Mouse (Mus musculus): ENCODE data around the gene Gm42715.
A peak's percentile ranks its signal among the peaks of the same experiment; 100 is the strongest.
"Not testable (repeated sequence)": the region's sequence is repeated elsewhere in the genome, so short reads cannot be mapped to it uniquely, and the experiment has no call there.

The Gm42715 gene

GRCm38 (mm10) chr7:127497382-127497781 lies 22.0 kb upstream of the Gm42715 start:
- DNase-seq (ENCODE audit: low read depth) = no peak

- peak; percentile 72 for DNase-seq (ENCODE audit: low read depth)
Observed at GRCm38 (mm10) chr7:127498407-127498806, 21.0 kb upstream of the Gm42715 start.

GRCm38 (mm10) chr7:127508291-127508690 lies 11.1 kb upstream of the Gm42715 start:
- DNase-seq (ENCODE audit: low read depth) = no peak

- not testable (repeated sequence) for DNase-seq (ENCODE audit: low read depth)
Observed at GRCm38 (mm10) chr7:127509830-127510229, 9.6 kb upstream of the Gm42715 start.

- DNase-seq (ENCODE audit: low read depth) = no peak
Observed at GRCm38 (mm10) chr7:127511241-127511640, 8.1 kb upstream of the Gm42715 start.

- DNase-seq (ENCODE audit: low read depth) = peak; percentile 97
Observed at GRCm38 (mm10) chr7:127511808-127512230, 7.6 kb upstream of the Gm42715 start, which contains the start of gene Srcap. Srcap (plus strand) TSS chr7:127511983.

GRCm38 (mm10) chr7:127512231-127513015 lies 7.0 kb upstream of the Gm42715 start:
- DNase-seq (ENCODE audit: low read depth) = peak; percentile 96

- no peak for DNase-seq (ENCODE audit: low read depth)
Observed at GRCm38 (mm10) chr7:127513016-127513390, 6.4 kb upstream of the Gm42715 start.

- no peak for DNase-seq (ENCODE audit: low read depth)
Observed at GRCm38 (mm10) chr7:127513781-127514180, 5.6 kb upstream of the Gm42715 start.

GRCm38 (mm10) chr7:127515846-127516245 lies 3.5 kb upstream of the Gm42715 start:
- no peak for DNase-seq (ENCODE audit: low read depth)

GRCm38 (mm10) chr7:127516344-127516743 lies 3.0 kb upstream of the Gm42715 start:
- no peak for DNase-seq (ENCODE audit: low read depth)

- no peak for DNase-seq (ENCODE audit: low read depth)
Observed at GRCm38 (mm10) chr7:127541671-127542070, 22.3 kb downstream of the Gm42715 start.

GRCm38 (mm10) chr7:127549116-127549835 lies 29.9 kb downstream of the Gm42715 start:
- no peak for DNase-seq (ENCODE audit: low read depth)

GRCm38 (mm10) chr7:127551558-127551957 lies 32.2 kb downstream of the Gm42715 start:
- no peak for DNase-seq (ENCODE audit: low read depth)

GRCm38 (mm10) chr7:127560580-127560979 lies 41.2 kb downstream of the Gm42715 start:
- DNase-seq (ENCODE audit: low read depth) = no peak

- DNase-seq (ENCODE audit: low read depth) = no peak
Observed at GRCm38 (mm10) chr7:127561340-127561858, 42.0 kb downstream of the Gm42715 start, which contains the start of gene Tmem265. Tmem265 (plus strand) TSS chr7:127561390.

GRCm38 (mm10) chr7:127564381-127565150 lies 45.2 kb downstream of the Gm42715 start:
- no peak for DNase-seq (ENCODE audit: low read depth)

GRCm38 (mm10) chr7:127572895-127573471 lies 53.6 kb downstream of the Gm42715 start, which contains the start of gene Phkg2:
Phkg2 (plus strand) TSS chr7:127573340.
- peak; percentile 96 for DNase-seq (ENCODE audit: low read depth)

- no peak for DNase-seq (ENCODE audit: low read depth)
Observed at GRCm38 (mm10) chr7:127573503-127574008, 54.2 kb downstream of the Gm42715 start.

GRCm38 (mm10) chr7:127574115-127574514 lies 54.7 kb downstream of the Gm42715 start:
- DNase-seq (ENCODE audit: low read depth) = no peak

- DNase-seq (ENCODE audit: low read depth) = no peak
Observed at GRCm38 (mm10) chr7:127583260-127583659, 63.9 kb downstream of the Gm42715 start.

All from naive thymus-derived CD4-positive, alpha-beta T cell, adult 2 months (primary cell).